Mouse (Mus musculus) spleen, adult 18-20 months (tissue): ENCODE measurements at regions not wholly inside any gene's neighbourhood (a gene's known extent, or its start where the extent isn't known, plus 50 kb on each side); places are given as distances from the start of the nearest gene placed in this dataset.

Source experiments
- DNase-seq, 2 experiments: peaks; one replicate each; pipeline ENCODE4 v3.0.0; 2022; ENCODE audit warnings: mixed read lengths in 2 of 2

GRCm38 (mm10) chr12:109662179-109662578 is 62.0 kb upstream of the Rtl1 start:
- DNase-seq = no peak

- DNase-seq = no peak
Observed at GRCm38 (mm10) chr12:109674766-109675165, 74.6 kb upstream of the Rtl1 start.

- no peak for DNase-seq
Observed at GRCm38 (mm10) chr12:109694046-109694445, 93.9 kb upstream of the Rtl1 start.

GRCm38 (mm10) chr12:109694801-109695430 is 94.8 kb upstream of the Rtl1 start:
- DNase-seq = no peak

GRCm38 (mm10) chr12:109706820-109707219 is 106.7 kb upstream of the Rtl1 start:
- DNase-seq = no peak

- DNase-seq = no peak
Observed at GRCm38 (mm10) chr12:109709661-109710060, 109.5 kb upstream of the Rtl1 start.

- no peak for DNase-seq
Observed at GRCm38 (mm10) chr12:109711392-109711791, 111.3 kb upstream of the Rtl1 start.

- DNase-seq = no peak
Observed at GRCm38 (mm10) chr12:109711946-109712345, 111.8 kb upstream of the Rtl1 start.

GRCm38 (mm10) chr12:109712386-109712785 is 112.3 kb upstream of the Rtl1 start:
- DNase-seq = no peak

- DNase-seq = no peak
Observed at GRCm38 (mm10) chr12:109713041-109713440, 112.9 kb upstream of the Rtl1 start.

- no peak for DNase-seq
Observed at GRCm38 (mm10) chr12:109714061-109714460, 113.9 kb upstream of the Rtl1 start.

GRCm38 (mm10) chr12:109716991-109717390 is 116.9 kb upstream of the Rtl1 start:
- no peak for DNase-seq

GRCm38 (mm10) chr12:109718036-109718435 is 117.9 kb upstream of the Rtl1 start:
- DNase-seq = no peak

GRCm38 (mm10) chr12:109738201-109738600 is 138.1 kb upstream of the Rtl1 start:
- no peak for DNase-seq

GRCm38 (mm10) chr12:109738911-109739310 is 138.8 kb upstream of the Rtl1 start:
- DNase-seq = no peak

- DNase-seq = no peak
Observed at GRCm38 (mm10) chr12:109742486-109742885, 142.4 kb upstream of the Rtl1 start.

GRCm38 (mm10) chr12:109743036-109743650 is 143.0 kb upstream of the Rtl1 start:
- DNase-seq = no peak

- no peak for DNase-seq
Observed at GRCm38 (mm10) chr12:109744186-109744585, 144.1 kb upstream of the Rtl1 start.

- no peak for DNase-seq
Observed at GRCm38 (mm10) chr12:109745731-109746484, 145.8 kb upstream of the Rtl1 start.

- no peak for DNase-seq
Observed at GRCm38 (mm10) chr12:109747201-109747600, 147.1 kb upstream of the Rtl1 start.

- DNase-seq = no peak
Observed at GRCm38 (mm10) chr12:109747776-109748175, 147.6 kb upstream of the Rtl1 start.

GRCm38 (mm10) chr12:109748326-109749059 is 148.4 kb upstream of the Rtl1 start:
- no peak for DNase-seq

- DNase-seq = no peak
Observed at GRCm38 (mm10) chr12:109749256-109749655, 149.1 kb upstream of the Rtl1 start.
